Mouse (Mus musculus) kidney, postnatal 0 days (tissue): Measurements from ENCODE around the gene Sh3gl1. TPM values are rescaled to one million over a fixed set of nuclear protein-coding genes. Genes with fewer than 3 reads are reported as not detected.
"Not testable (repeated sequence)": the region's sequence is repeated elsewhere in the genome, so short reads cannot be mapped to it uniquely, and the experiment has no call there.

Source experiments
- ATAC-seq: fragments of 200-750 bp; cut with Nextera tagmentation; replicated peaks from 2 replicates; pipeline ENCODE4 v1.8.0; 2017; ENCODE audit warnings: low read depth, moderate number of reproducible peaks, moderate TSS enrichment, moderate library complexity; ENCODE audit not compliant: low FRiP score
- DNase-seq: peaks from one replicate; pipeline ENCODE4 v3.0.0-alpha.2; 2016; ENCODE audit warnings: low spot score
- H3K27ac ChIP-seq: fragments of 300-500 bp; sonication (generic); 2 replicates; pipeline ENCODE4 v1.5.1; 2014; ENCODE audit warnings: mild to moderate bottlenecking
- H3K27me3 ChIP-seq: fragments of 300-500 bp; sonication (generic); 2 replicates; pipeline ENCODE4 v1.6.1; 2014; ENCODE audit warnings: low read length, mixed read lengths; ENCODE audit not compliant: insufficient read depth
- H3K36me3 ChIP-seq: fragments of 300-500 bp; sonication (generic); 2 replicates; pipeline ENCODE4 v1.6.1; 2014; ENCODE audit warnings: low read length, mixed read lengths; ENCODE audit not compliant: insufficient read depth
- H3K4me1 ChIP-seq: fragments of 300-500 bp; sonication (generic); replicated peaks from 2 replicates; pipeline ENCODE4 v1.6.1; 2014; ENCODE audit warnings: antibody characterized with exemption, low read length, mixed read lengths; ENCODE audit not compliant: insufficient read depth
- H3K4me2 ChIP-seq: fragments of 300-500 bp; sonication (generic); 2 replicates; pipeline ENCODE4 v1.6.1; 2014; ENCODE audit warnings: mild to moderate bottlenecking, low read length, moderate library complexity, mixed read lengths
- H3K4me3 ChIP-seq: fragments of 300-500 bp; sonication (generic); replicated peaks from 2 replicates; pipeline ENCODE4 v1.5.1; 2014; ENCODE audit warnings: low read depth, low read length
- H3K9ac ChIP-seq: fragments of 300-500 bp; sonication (generic); 2 replicates; pipeline ENCODE4 v1.6.1; 2014; ENCODE audit warnings: low read depth, low read length
- H3K9me3 ChIP-seq: fragments of 300-500 bp; sonication (generic); replicated peaks from 2 replicates; pipeline ENCODE4 v1.6.1; 2016; ENCODE audit warnings: low read length, inconsistent platforms, mixed read lengths
- CTCF ChIP-seq: IDR thresholded peaks from 2 replicates; pipeline ENCODE4 v1.5.1; 2016; ENCODE audit warnings: antibody characterized with exemption, low read depth, mild to moderate bottlenecking, moderate library complexity
- WGBS: fragments of 180-500 bp; shearing (Covaris S2); extraction: QIAGEN DNeasy Blood & Tissue Kit; methylation state at CpG from one replicate; pipeline ENCODE4 v1.1.7; 2014; 5-methylcytosine and 5-hydroxymethylcytosine counted together
- polyA plus RNA-seq: library from polyadenylated mRNA; unstranded; fragments of >200 nt; fragmentation: Nextera tagmentation; extraction: Ambion mirVana; gene quantifications from 2 replicates; pipeline ENCODE4 v1.2.1, GENCODE M21; 2015

Sh3gl1 gene
- polyA plus RNA-seq, 1 experiment from 2014 or later: 115 TPM

GRCm38 (mm10) chr17:56066451-56066850 lies 30.0 kb upstream of the Sh3gl1 start:
- no peaks in the 10 kb centered on the region for H3K9me3 ChIP-seq
- peaks cover 87% of the 10 kb centered on the region for H3K36me3 ChIP-seq
- H3K27ac ChIP-seq: no peak overlapping the region
- H3K4me1 ChIP-seq: no peaks in the 10 kb centered on the region
- DNase-seq (no peak), ATAC-seq (no peak)
- no peaks in the 10 kb centered on the region for H3K27me3 ChIP-seq
- no peak for TF ChIP-seq CTCF
- no peak overlapping the region for H3K4me2 ChIP-seq
- H3K9ac ChIP-seq: no peak overlapping the region
- no peak overlapping the region for H3K4me3 ChIP-seq

GRCm38 (mm10) chr17:56065715-56066114 lies 29.3 kb upstream of the Sh3gl1 start:
- not testable (repeated sequence) for H3K27me3 ChIP-seq, H3K4me2 ChIP-seq, H3K4me1 ChIP-seq, H3K27ac ChIP-seq, H3K9ac ChIP-seq, H3K4me3 ChIP-seq, H3K9me3 ChIP-seq, DNase-seq, ATAC-seq
- 88% methylated on average over 6 of the region's 6 CpGs for WGBS
- H3K36me3 ChIP-seq: peaks cover 87% of the 10 kb centered on the region
- peak; percentile 41 for TF ChIP-seq CTCF

- Histone ChIP-seq H3K9me3 (no peaks in the 10 kb centered on the region), H3K27me3 (no peaks in the 10 kb centered on the region), H3K4me1 (no peaks in the 10 kb centered on the region), H3K36me3 (peaks cover 77% of the 10 kb centered on the region), H3K9ac (no peak overlapping the region), H3K4me3 (no peak overlapping the region), H3K27ac (no peak overlapping the region), H3K4me2 (no peak overlapping the region)
- WGBS: 92% methylated on average over 7 of the region's 7 CpGs
- no peak for ATAC-seq
- DNase-seq: no peak
- TF ChIP-seq CTCF: no peak
Observed at GRCm38 (mm10) chr17:56062081-56062480, 25.6 kb upstream of the Sh3gl1 start.

GRCm38 (mm10) chr17:56057381-56058120 lies 21.1 kb upstream of the Sh3gl1 start:
- DNase-seq (no peak), ATAC-seq (no peak)
- no peak overlapping the region for H3K4me2 ChIP-seq
- no peaks in the 10 kb centered on the region for H3K9me3 ChIP-seq
- H3K4me1 ChIP-seq: no peaks in the 10 kb centered on the region
- H3K27me3 ChIP-seq: no peaks in the 10 kb centered on the region
- H3K9ac ChIP-seq: no peak overlapping the region
- TF ChIP-seq CTCF: peak; percentile 11; the same call in 1 of the 2 replicates
- 83% methylated on average over 11 of the region's 11 CpGs for WGBS
- peaks cover 45% of the 10 kb centered on the region for H3K36me3 ChIP-seq
- H3K4me3 ChIP-seq: no peak overlapping the region
- no peak overlapping the region for H3K27ac ChIP-seq

GRCm38 (mm10) chr17:56055945-56056678 lies 19.7 kb upstream of the Sh3gl1 start:
- no peak for TF ChIP-seq CTCF
- Histone ChIP-seq H3K36me3 (peaks cover 31% of the 10 kb centered on the region), H3K4me2 (no peak overlapping the region), H3K4me3 (no peak overlapping the region), H3K4me1 (no peaks in the 10 kb centered on the region), H3K9me3 (no peaks in the 10 kb centered on the region), H3K9ac (no peak overlapping the region), H3K27ac (no peak overlapping the region), H3K27me3 (no peaks in the 10 kb centered on the region)
- DNase-seq (no peak), ATAC-seq (no peak)
- WGBS: 71% methylated on average over 4 of the region's 4 CpGs

- Histone ChIP-seq H3K27ac (no peak overlapping the region), H3K4me2 (no peak overlapping the region), H3K4me1 (no peaks in the 10 kb centered on the region), H3K9ac (no peak overlapping the region), H3K36me3 (peaks cover 21% of the 10 kb centered on the region), H3K9me3 (no peaks in the 10 kb centered on the region), H3K27me3 (no peaks in the 10 kb centered on the region), H3K4me3 (no peak overlapping the region)
- TF ChIP-seq CTCF: no peak
- no peak for DNase-seq
- no peak for ATAC-seq
Observed at GRCm38 (mm10) chr17:56054938-56055337, 18.5 kb upstream of the Sh3gl1 start.
